Mouse (Mus musculus): ENCODE data around the gene Herc4.

- TF ChIP-seq EP300 (optimal IDR thresholded peaks at IDR 0.05) (no peak), CTCF (IDR thresholded peaks at IDR 0.05; ENCODE audit: low read depth) (no peak)
Measured at GRCm38 (mm10) chr10:63230854-63231253, 12.8 kb upstream of the Herc4 start.
